Mouse (Mus musculus) fat pad, adult 2 months (tissue): ENCODE measurements around the gene Ehbp1.
A peak's percentile ranks its signal among the peaks of the same experiment; 100 is the strongest.

Source experiments
- DNase-seq: peaks from one replicate; pipeline ENCODE4 v3.0.0-alpha.2; 2011; ENCODE audit warnings: low read depth, low spot score; ENCODE audit errors: extremely low read depth

Ehbp1 gene

GRCm38 (mm10) chr11:22342242-22343207 is at the start of gene Ehbp1:
Gene Ehbp1, minus strand, starts transcription at chr11:22342292.
- no peak for DNase-seq

GRCm38 (mm10) chr11:22387472-22388098 is 45.5 kb upstream of the Ehbp1 start:
- peak; percentile 81 for DNase-seq

- no peak for DNase-seq
Measured at GRCm38 (mm10) chr11:22383532-22383931, 41.4 kb upstream of the Ehbp1 start.

- peak; percentile 91 for DNase-seq
Measured at GRCm38 (mm10) chr11:22374811-22375210, 32.7 kb upstream of the Ehbp1 start.

DNA sequence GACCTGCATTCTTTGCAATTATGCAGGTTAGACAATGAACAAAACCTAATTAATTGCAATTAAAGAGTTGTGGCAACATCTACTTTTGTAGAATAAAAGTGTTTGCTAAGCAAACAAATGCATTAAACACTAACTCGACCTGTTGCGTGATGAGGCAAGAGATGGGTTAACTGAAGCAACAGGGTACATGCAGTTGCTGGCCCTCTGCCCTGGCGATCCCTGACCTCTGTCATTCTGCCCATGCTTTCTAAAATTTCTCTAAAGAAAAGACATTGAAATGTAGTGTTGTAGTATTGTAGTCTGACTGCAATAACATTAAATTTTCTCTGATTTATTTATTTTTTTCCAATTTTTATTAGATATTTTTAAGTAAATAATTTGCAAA is 31.2 kb upstream of the Ehbp1 start:
- no peak for DNase-seq

GRCm38 (mm10) chr11:22372609-22373289 is 30.7 kb upstream of the Ehbp1 start:
- DNase-seq = no peak

GRCm38 (mm10) chr11:22369841-22370240 is 27.7 kb upstream of the Ehbp1 start:
- DNase-seq = peak; percentile 89

GRCm38 (mm10) chr11:22368621-22369020 is 26.5 kb upstream of the Ehbp1 start:
- DNase-seq = peak; percentile 84

DNA sequence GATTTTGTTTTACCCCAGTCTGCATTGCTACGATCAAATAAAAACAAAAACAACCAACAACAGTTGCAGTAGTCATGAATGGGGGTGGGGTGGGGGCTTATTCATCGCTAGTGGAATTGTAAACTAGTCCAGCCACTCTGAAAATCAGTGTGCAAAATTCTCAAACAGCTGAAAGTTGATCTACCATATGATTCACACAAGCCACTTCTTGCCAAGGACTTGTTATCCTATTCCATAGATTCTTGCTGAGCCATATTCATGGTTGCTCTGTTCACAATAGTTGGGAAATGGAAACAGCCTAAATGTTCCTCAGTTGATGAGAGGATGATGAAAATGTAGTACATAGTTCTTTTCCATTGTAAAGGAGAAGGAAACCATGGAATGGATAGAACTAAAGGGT is 24.4 kb upstream of the Ehbp1 start:
- DNase-seq = no peak

- no peak for DNase-seq
Measured at GRCm38 (mm10) chr11:22353962-22354621, 12.0 kb upstream of the Ehbp1 start.

GRCm38 (mm10) chr11:22349945-22350344 is 7.9 kb upstream of the Ehbp1 start:
- DNase-seq = no peak

DNA sequence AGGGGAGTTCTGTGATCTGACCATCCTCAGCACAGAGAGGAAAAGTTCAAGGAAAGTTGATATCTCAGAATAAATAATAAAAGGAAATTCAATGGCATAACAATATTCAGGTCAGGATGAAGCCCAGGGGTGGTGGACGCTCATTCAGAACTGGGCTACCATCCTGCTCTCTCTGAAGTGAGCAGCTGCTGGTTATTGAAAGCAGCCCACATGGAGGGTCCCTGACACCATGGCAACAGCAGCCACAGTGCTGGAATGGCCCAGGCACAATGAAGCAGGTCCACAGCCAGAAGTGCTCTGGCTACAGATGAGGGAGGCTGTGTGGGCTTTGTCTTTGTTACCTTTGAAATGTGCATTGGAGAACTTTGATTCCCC is 6.4 kb upstream of the Ehbp1 start:
- DNase-seq = no peak

- no peak for DNase-seq
Measured at GRCm38 (mm10) chr11:22347651-22348535, 5.8 kb upstream of the Ehbp1 start.

GRCm38 (mm10) chr11:22327302-22327910 is 14.7 kb downstream of the Ehbp1 start:
- DNase-seq = no peak

- no peak for DNase-seq
Measured at GRCm38 (mm10) chr11:22317824-22318411, 24.2 kb downstream of the Ehbp1 start.

DNA sequence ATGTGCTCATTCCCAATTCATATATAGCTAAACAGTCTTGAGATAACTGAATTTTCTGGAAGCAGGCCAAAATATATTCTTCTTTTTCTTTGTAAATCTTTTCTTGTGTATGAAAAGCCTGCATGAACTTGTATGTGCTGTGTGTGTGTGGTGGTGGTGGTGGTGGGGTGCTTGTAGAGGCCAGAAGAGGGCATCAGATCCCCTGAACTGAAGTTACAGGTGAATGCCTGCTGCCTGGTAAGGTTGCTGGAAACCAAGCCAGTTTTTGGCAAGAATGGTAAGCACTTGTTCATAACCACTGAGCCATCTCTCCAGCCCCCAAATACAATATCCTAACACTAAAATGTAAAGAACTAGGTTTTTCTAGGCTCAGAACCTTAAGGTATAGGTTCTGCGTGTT is 26.3 kb downstream of the Ehbp1 start:
- DNase-seq = no peak

- DNase-seq = no peak
Measured at GRCm38 (mm10) chr11:22301164-22301563, 40.9 kb downstream of the Ehbp1 start.

DNA sequence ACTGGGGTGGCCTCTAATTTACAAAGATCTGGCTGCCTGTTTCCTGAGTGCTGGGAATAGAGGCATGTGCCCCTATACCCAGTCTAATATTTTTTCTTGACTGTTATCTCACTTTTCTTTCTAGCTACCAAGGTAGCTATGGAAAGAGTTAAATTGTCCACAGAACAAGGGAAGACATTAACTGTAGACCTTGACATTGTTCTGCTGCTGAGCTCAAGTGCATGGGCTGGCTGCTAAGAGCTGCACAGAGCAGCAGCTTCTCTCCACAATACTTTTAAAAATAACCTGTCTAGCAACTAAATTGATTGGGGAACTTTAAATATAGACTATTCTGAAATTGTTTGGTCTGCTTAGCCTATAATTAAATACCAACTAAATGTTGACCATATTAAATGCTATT is 52.9 kb downstream of the Ehbp1 start:
- no peak for DNase-seq

- no peak for DNase-seq
Measured at GRCm38 (mm10) chr11:22287513-22287900, 54.6 kb downstream of the Ehbp1 start.
